Mouse (Mus musculus): ENCODE measurements around the gene Gdpgp1. TPM values are rescaled to one million over a fixed set of nuclear protein-coding genes. Genes with fewer than 3 reads are reported as not detected.

Gdpgp1 gene
- total and polyA plus RNA-seq, 3 experiments, result 4.0 to 4.6 TPM; not detected in 1

- H3K4me3 ChIP-seq (ENCODE audit: control insufficient read depth in 1 of 2, insufficient read depth in 1 of 2, low read depth in 2 of 2, low read length in 2 of 2), result no peak overlapping the region
- TF ChIP-seq ZNF384 (IDR thresholded peaks at IDR 0.05; ENCODE audit: low read depth, low read length) (no peak), MAZ (IDR thresholded peaks at IDR 0.05; ENCODE audit: low read depth, low read length) (no peak), ELF1 (IDR thresholded peaks at IDR 0.05; ENCODE audit: low read depth, low read length) (no peak), USF2 (IDR thresholded peaks at IDR 0.05; ENCODE audit: borderline replicate concordance in 1 of 2, insufficient read depth in 1 of 2, low read depth in 1 of 2, low read length in 2 of 2) (no peak), USF1 (IDR thresholded peaks at IDR 0.05; ENCODE audit: low read depth, low read length) (no peak), GABPA (IDR thresholded peaks at IDR 0.05; ENCODE audit: low read depth, low read length) (no peak), EP300 (IDR thresholded peaks at IDR 0.05; ENCODE audit: low read depth in 1 of 2, low read length in 2 of 2) (no peak), POLR2A (IDR thresholded peaks at IDR 0.05; ENCODE audit: control insufficient read depth in 1 of 2, insufficient read depth in 1 of 2, low read depth in 1 of 2, low read length in 2 of 2, poor library complexity in 1 of 2) (no peak), ZKSCAN1 (IDR thresholded peaks at IDR 0.05; ENCODE audit: low read depth, low read length) (no peak), SMC3 (IDR thresholded peaks at IDR 0.05; ENCODE audit: low read depth, low read length) (no peak), TCF12 (IDR thresholded peaks at IDR 0.05; ENCODE audit: low read depth, low read length) (no peak), MYB (IDR thresholded peaks at IDR 0.05; ENCODE audit: low read depth, low read length) (no peak), NRF1 (IDR thresholded peaks at IDR 0.05; ENCODE audit: insufficient read depth, low read depth, low read length, poor library complexity, severe bottlenecking) (no peak), MAX (IDR thresholded peaks at IDR 0.05; ENCODE audit: low read length) (no peak), ETS1 (IDR thresholded peaks at IDR 0.05; ENCODE audit: low read depth, low read length) (no peak), SIN3A (IDR thresholded peaks at IDR 0.05; ENCODE audit: low read length) (no peak), CHD1 (IDR thresholded peaks at IDR 0.05; ENCODE audit: low read depth, low read length) (no peak)
- no peaks in the 10 kb centered on the region for H3K9me3 ChIP-seq (replicated peaks; ENCODE audit: insufficient read depth, low read length)
- no peaks in the 10 kb centered on the region for H3K27me3 ChIP-seq (ENCODE audit: control insufficient read depth in 1 of 2, insufficient read depth in 2 of 2, low read length in 2 of 2)
- no peak overlapping the region for H3K27ac ChIP-seq (ENCODE audit: control insufficient read depth, low read depth, low read length)
- H3K79me2 ChIP-seq (ENCODE audit: control insufficient read depth, insufficient read depth, low read length, poor library complexity), result peaks cover 74% of the 10 kb centered on the region
- H3K9ac ChIP-seq (ENCODE audit: control insufficient read depth, low read depth, low read length, poor library complexity, severe bottlenecking), result no peak overlapping the region
- no peak for DNase-seq (ENCODE audit: low read depth, low spot score)
- peaks cover 0 to 36% of the 10 kb centered on the region in 2 experiments; a peak in 2 of 4 replicates for H3K36me3 ChIP-seq (ENCODE audit: control insufficient read depth in 1 of 2, insufficient read depth in 2 of 2, low read length in 2 of 2)
- H3K4me1 ChIP-seq (ENCODE audit: control insufficient read depth in 1 of 2, insufficient read depth in 2 of 2, low read length in 2 of 2), result peaks cover 8 to 42% of the 10 kb centered on the region in 2 experiments
These were observed 30.7 kb upstream of the Gdpgp1 start for GRCm38 (mm10) chr7:80201888-80202540.

- H3K9me3 ChIP-seq (replicated peaks; ENCODE audit: insufficient read depth, low read length), result no peaks in the 10 kb centered on the region
- H3K9ac ChIP-seq (ENCODE audit: control insufficient read depth, low read depth, low read length, poor library complexity, severe bottlenecking), result no peak overlapping the region
- DNase-seq (ENCODE audit: low read depth, low spot score), result no peak
- H3K27ac ChIP-seq (ENCODE audit: control insufficient read depth, low read depth, low read length), result no peak overlapping the region
- no peak overlapping the region for H3K4me3 ChIP-seq (ENCODE audit: control insufficient read depth in 1 of 2, insufficient read depth in 1 of 2, low read depth in 2 of 2, low read length in 2 of 2)
- peaks cover 78% of the 10 kb centered on the region for H3K79me2 ChIP-seq (ENCODE audit: control insufficient read depth, insufficient read depth, low read length, poor library complexity)
- H3K36me3 ChIP-seq (ENCODE audit: control insufficient read depth in 1 of 2, insufficient read depth in 2 of 2, low read length in 2 of 2), result peaks cover 0 to 39% of the 10 kb centered on the region in 2 experiments; a peak in 2 of 4 replicates
- TF ChIP-seq RCOR1 (IDR thresholded peaks at IDR 0.05; ENCODE audit: low read depth, low read length), result no peak
- no peak for TF ChIP-seq POLR2AphosphoS2 (IDR thresholded peaks at IDR 0.05; ENCODE audit: low read length)
- TF ChIP-seq NELFE (IDR thresholded peaks at IDR 0.05; ENCODE audit: low read depth, low read length), result no peak
- TF ChIP-seq MAX (IDR thresholded peaks at IDR 0.05; ENCODE audit: low read length), result no peak
- no peak for TF ChIP-seq ETS1 (IDR thresholded peaks at IDR 0.05; ENCODE audit: low read depth, low read length)
- no peak for TF ChIP-seq MXI1 (IDR thresholded peaks at IDR 0.05; ENCODE audit: low read depth, low read length)
- TF ChIP-seq MYC (IDR thresholded peaks at IDR 0.05; ENCODE audit: low read depth, low read length), result no peak
- no peak for TF ChIP-seq KAT2A (conservative IDR thresholded peaks at IDR 0.05; ENCODE audit: low read depth, low read length)
- no peak for TF ChIP-seq TBP (IDR thresholded peaks at IDR 0.05; ENCODE audit: low read depth, low read length)
- no peak for TF ChIP-seq GATA1 (IDR thresholded peaks at IDR 0.05; ENCODE audit: low read depth, low read length)
- TF ChIP-seq MEF2A (IDR thresholded peaks at IDR 0.05; ENCODE audit: extremely low read depth, insufficient replicate concordance, low read depth, low read length, poor library complexity, severe bottlenecking), result no peak
- TF ChIP-seq ELF1 (IDR thresholded peaks at IDR 0.05; ENCODE audit: low read depth, low read length), result no peak
- TF ChIP-seq MAZ (IDR thresholded peaks at IDR 0.05; ENCODE audit: low read depth, low read length), result no peak
- H3K27me3 ChIP-seq (ENCODE audit: control insufficient read depth in 1 of 2, insufficient read depth in 2 of 2, low read length in 2 of 2), result no peaks in the 10 kb centered on the region
- peaks cover 13 to 46% of the 10 kb centered on the region in 2 experiments for H3K4me1 ChIP-seq (ENCODE audit: control insufficient read depth in 1 of 2, insufficient read depth in 2 of 2, low read length in 2 of 2)
These were observed 29.7 kb upstream of the Gdpgp1 start for GRCm38 (mm10) chr7:80202961-80203360.

Data from MEL (cell line).